Mouse (Mus musculus): ENCODE data around the gene Wdr92. TPM values are rescaled to one million over a fixed set of nuclear protein-coding genes. Genes with fewer than 3 reads are reported as not detected.

Gene Wdr92
- polyA plus RNA-seq, 1 experiment from 2014 or later, result 35.2 TPM

DNA sequence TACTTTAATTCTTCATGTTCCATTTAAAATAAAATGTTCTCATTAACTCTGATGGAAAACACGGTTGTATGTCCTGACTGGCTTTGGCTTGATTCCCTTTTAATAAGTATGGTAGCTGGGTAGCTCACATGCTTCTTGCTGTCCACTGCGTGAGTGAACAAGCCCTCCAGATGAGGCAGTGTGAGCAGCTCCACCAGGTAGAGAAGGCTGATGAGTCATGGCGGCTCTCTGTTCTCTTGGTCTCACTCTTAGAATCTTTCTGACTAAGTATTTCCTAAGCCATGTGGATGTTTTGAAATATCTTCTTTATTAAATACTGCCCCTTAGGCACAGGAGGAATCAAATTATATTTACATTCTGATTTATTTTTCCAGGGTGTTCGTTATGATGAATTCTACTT is 85.3 kb downstream of the Wdr92 start:
- DNase-seq (ENCODE audit: low spot score) (no peak), ATAC-seq (ENCODE audit: low FRiP score) (no peak)
- Histone ChIP-seq H3K9me3 (ENCODE audit: control insufficient read depth, low read length) (no peaks in the 10 kb centered on the region), H3K36me3 (ENCODE audit: control insufficient read depth, insufficient read depth, low read length) (no peaks in the 10 kb centered on the region), H3K27me3 (ENCODE audit: control insufficient read depth, insufficient read depth, low read length) (no peaks in the 10 kb centered on the region), H3K9ac (ENCODE audit: low read depth, low read length) (no peak overlapping the region), H3K4me1 (replicated peaks; ENCODE audit: control insufficient read depth, insufficient read depth, low read length) (no peaks in the 10 kb centered on the region), H3K4me2 (replicated peaks; ENCODE audit: low read depth, low read length) (no peak overlapping the region), H3K4me3 (ENCODE audit: low read depth, low read length) (no peak overlapping the region), H3K27ac (ENCODE audit: low read depth, low read length) (no peak overlapping the region)
- WGBS, result 92% methylated on average over 4 of the region's 4 CpGs

DNA sequence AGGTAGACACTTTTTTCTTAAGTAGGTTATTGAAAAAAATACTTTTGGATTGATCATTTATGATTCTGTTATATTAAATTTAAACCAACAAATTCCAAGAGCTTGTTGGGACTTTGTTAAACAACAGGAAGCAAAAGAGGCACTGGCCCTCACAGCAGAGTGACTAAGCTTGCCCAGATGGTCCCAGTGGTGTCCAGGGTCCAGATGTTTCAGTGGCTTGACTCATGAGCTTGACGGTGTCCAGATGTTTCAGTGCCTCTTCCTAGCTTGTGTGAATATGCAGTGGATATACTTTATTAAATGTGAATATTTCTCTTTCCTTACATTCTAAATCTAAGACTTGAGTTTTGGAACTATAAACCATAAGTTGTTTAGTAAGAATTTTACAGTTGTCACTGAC is 86.9 kb downstream of the Wdr92 start:
- H3K4me2 ChIP-seq (replicated peaks; ENCODE audit: low read depth, low read length), result no peak overlapping the region
- no peak for ATAC-seq (ENCODE audit: low FRiP score)
- no peaks in the 10 kb centered on the region for H3K4me1 ChIP-seq (replicated peaks; ENCODE audit: control insufficient read depth, insufficient read depth, low read length)
- DNase-seq (ENCODE audit: low spot score), result no peak
- H3K4me3 ChIP-seq (ENCODE audit: low read depth, low read length), result no peak overlapping the region
- H3K27me3 ChIP-seq (ENCODE audit: control insufficient read depth, insufficient read depth, low read length), result no peaks in the 10 kb centered on the region
- no peak overlapping the region for H3K9ac ChIP-seq (ENCODE audit: low read depth, low read length)
- no peaks in the 10 kb centered on the region for H3K36me3 ChIP-seq (ENCODE audit: control insufficient read depth, insufficient read depth, low read length)
- no peak overlapping the region for H3K27ac ChIP-seq (ENCODE audit: low read depth, low read length)
- H3K9me3 ChIP-seq (ENCODE audit: control insufficient read depth, low read length), result no peaks in the 10 kb centered on the region
- 71% methylated on average over 1 of the region's 1 CpGs for WGBS

- peak; percentile 82 for ATAC-seq (ENCODE audit: low FRiP score)
- no peak overlapping the region for H3K9ac ChIP-seq (ENCODE audit: low read depth, low read length)
- H3K36me3 ChIP-seq (ENCODE audit: control insufficient read depth, insufficient read depth, low read length), result no peaks in the 10 kb centered on the region
- 18% methylated on average over 9 of the region's 9 CpGs for WGBS
- DNase-seq (ENCODE audit: low spot score), result peak; percentile 77
- no peak overlapping the region for H3K4me3 ChIP-seq (ENCODE audit: low read depth, low read length)
- H3K4me2 ChIP-seq (replicated peaks; ENCODE audit: low read depth, low read length), result no peak overlapping the region
- no peaks in the 10 kb centered on the region for H3K4me1 ChIP-seq (replicated peaks; ENCODE audit: control insufficient read depth, insufficient read depth, low read length)
- H3K9me3 ChIP-seq (ENCODE audit: control insufficient read depth, low read length), result no peaks in the 10 kb centered on the region
- H3K27me3 ChIP-seq (ENCODE audit: control insufficient read depth, insufficient read depth, low read length), result no peaks in the 10 kb centered on the region
- H3K27ac ChIP-seq (ENCODE audit: low read depth, low read length), result no peak overlapping the region
Observed at GRCm38 (mm10) chr11:17279959-17280358, 98.1 kb downstream of the Wdr92 start.

Other genes starting within 250 kb of the Wdr92 start
- gene Fbxo48, start 230.7 kb upstream of the Wdr92 start, polyA plus RNA-seq (2014; fragmentation: Nextera tagmentation; extraction: Ambion mirVana), result 1.9 and 2.7 TPM in 2 replicates
- 26.6 and 27.6 TPM in 2 replicates for gene Cnrip1, start 130.5 kb upstream of the Wdr92 start, polyA plus RNA-seq (2014; fragmentation: Nextera tagmentation; extraction: Ambion mirVana)
- gene Plek, start 129.7 kb upstream of the Wdr92 start, polyA plus RNA-seq (2014; fragmentation: Nextera tagmentation; extraction: Ambion mirVana), result 7.2 and 7.8 TPM in 2 replicates
- gene Ppp3r1, start 22.8 kb upstream of the Wdr92 start, polyA plus RNA-seq (2014; fragmentation: Nextera tagmentation; extraction: Ambion mirVana), result 110 and 118 TPM in 2 replicates
- 89.1 and 92.1 TPM in 2 replicates for gene Pno1, start 29.5 kb downstream of the Wdr92 start, polyA plus RNA-seq (2014; fragmentation: Nextera tagmentation; extraction: Ambion mirVana)
- gene C1d, start 75.5 kb downstream of the Wdr92 start, polyA plus RNA-seq (2014; fragmentation: Nextera tagmentation; extraction: Ambion mirVana), result 114 and 119 TPM in 2 replicates